Mouse (Mus musculus) frontal cortex, adult 2 months (tissue): ENCODE measurements around the gene Pofut1. TPM values are rescaled to one million over a fixed set of nuclear protein-coding genes. Genes with fewer than 3 reads are reported as not detected.
"Not testable (repeated sequence)": the region's sequence is repeated elsewhere in the genome, so short reads cannot be mapped to it uniquely, and the experiment has no call there.

Experiments
- DNase-seq, 2 experiments: peaks; one replicate each; pipeline ENCODE4 v3.0.0; 2022; ENCODE audit warnings: low spot score in 1 of 2; ENCODE audit errors: extremely low spot score in 1 of 2
- polyA plus RNA-seq: library from polyadenylated mRNA; depleted of rRNA; stranded (reverse); fragments of >200 nt; gene quantifications from 2 replicates; pipeline ENCODE4 v1.2.3, GENCODE M21; 2012

Gene Pofut1
- polyA plus RNA-seq, 1 experiment = 19.0 TPM

GRCm38 (mm10) chr2:153237891-153238290 is 3.4 kb upstream of the Pofut1 start:
- DNase-seq = no peak

GRCm38 (mm10) chr2:153238406-153238805 is 2.9 kb upstream of the Pofut1 start:
- no peak for DNase-seq

GRCm38 (mm10) chr2:153239021-153239859 is 2.1 kb upstream of the Pofut1 start:
- DNase-seq = no peak

- no peak for DNase-seq
Observed at GRCm38 (mm10) chr2:153239860-153240480, 1.4 kb upstream of the Pofut1 start.

- no peak for DNase-seq
Observed at GRCm38 (mm10) chr2:153240701-153241235, 565 bp upstream of the Pofut1 start.

GRCm38 (mm10) chr2:153242156-153242555 is 823 bp downstream of the Pofut1 start:
- DNase-seq = no peak

GRCm38 (mm10) chr2:153249751-153250150 is 8.4 kb downstream of the Pofut1 start:
- no peak for DNase-seq

GRCm38 (mm10) chr2:153256604-153257003 is 15.3 kb downstream of the Pofut1 start:
- DNase-seq = no peak

GRCm38 (mm10) chr2:153259030-153259863 is 17.9 kb downstream of the Pofut1 start:
- DNase-seq = no peak

GRCm38 (mm10) chr2:153259864-153260674 is 18.7 kb downstream of the Pofut1 start:
- DNase-seq = no peak

- no peak for DNase-seq
Observed at GRCm38 (mm10) chr2:153263053-153263452, 21.7 kb downstream of the Pofut1 start.

- DNase-seq = no peak
Observed at GRCm38 (mm10) chr2:153267331-153267730, 26.0 kb downstream of the Pofut1 start.

GRCm38 (mm10) chr2:153270231-153270915 is 29.0 kb downstream of the Pofut1 start:
- not testable (repeated sequence) for DNase-seq

- not testable (repeated sequence) for DNase-seq
Observed at GRCm38 (mm10) chr2:153274200-153274918, 33.0 kb downstream of the Pofut1 start.

GRCm38 (mm10) chr2:153274919-153275247 is 33.5 kb downstream of the Pofut1 start:
- no peak for DNase-seq

GRCm38 (mm10) chr2:153275577-153275976 is 34.2 kb downstream of the Pofut1 start:
- not testable (repeated sequence) for DNase-seq

- no peak for DNase-seq
Observed at GRCm38 (mm10) chr2:153276440-153276839, 35.1 kb downstream of the Pofut1 start.

GRCm38 (mm10) chr2:153276846-153277245 is 35.5 kb downstream of the Pofut1 start:
- not testable (repeated sequence) for DNase-seq

- no peak for DNase-seq
Observed at GRCm38 (mm10) chr2:153278357-153278756, 37.0 kb downstream of the Pofut1 start.
